Mouse (Mus musculus): ENCODE results near the gene Dbt.

Gene Dbt

GRCm38 (mm10) chr3:116512904-116513716, at the start of gene Dbt:
Gene Dbt (plus strand): TSS chr3:116513070.
- CTCF ChIA-PET, result interaction anchor here (0.6 kb wide), 1 partner anchor 21 kb away, joined by 3 read pairs; no protein-coding TSS in a partner anchor

- CTCF ChIA-PET, result interaction anchor here (0.6 kb wide), 1 partner anchor 50 kb away, joined by 3 read pairs; no protein-coding TSS in a partner anchor
Measured at GRCm38 (mm10) chr3:116464318-116464717, 48.6 kb upstream of the Dbt start.

GRCm38 (mm10) chr3:116465709-116466108, 47.2 kb upstream of the Dbt start:
- CTCF ChIA-PET, result no interaction called here

GRCm38 (mm10) chr3:116474602-116475001, 38.3 kb upstream of the Dbt start:
- CTCF ChIA-PET, result interaction anchor here (0.5 kb wide), 1 partner anchor 791 kb away, joined by 3 read pairs; no protein-coding TSS in a partner anchor

- CTCF ChIA-PET, result no interaction called here
Measured at GRCm38 (mm10) chr3:116476686-116477298, 36.1 kb upstream of the Dbt start.

- CTCF ChIA-PET, result no interaction called here
Measured at GRCm38 (mm10) chr3:116477351-116477750, 35.5 kb upstream of the Dbt start.

- CTCF ChIA-PET, result no interaction called here
Measured at GRCm38 (mm10) chr3:116480119-116480518, 32.8 kb upstream of the Dbt start.

GRCm38 (mm10) chr3:116480937-116481336, 31.9 kb upstream of the Dbt start:
- CTCF ChIA-PET, result no interaction called here

GRCm38 (mm10) chr3:116482724-116483123, 30.1 kb upstream of the Dbt start:
- CTCF ChIA-PET, result interaction anchor here (0.6 kb wide), 1 partner anchor 10 kb away, joined by 3 read pairs; no protein-coding TSS in a partner anchor

- CTCF ChIA-PET, result interaction anchor here (0.6 kb wide), 1 partner anchor 10 kb away, joined by 3 read pairs; no protein-coding TSS in a partner anchor
Measured at GRCm38 (mm10) chr3:116483271-116483670, 29.6 kb upstream of the Dbt start.

GRCm38 (mm10) chr3:116490920-116491319, 21.9 kb upstream of the Dbt start:
- CTCF ChIA-PET, result no interaction called here

- CTCF ChIA-PET, result no interaction called here
Measured at GRCm38 (mm10) chr3:116491923-116492454, 20.9 kb upstream of the Dbt start.

- CTCF ChIA-PET, result interaction anchor here (0.7 kb wide), 1 partner anchor 49 kb away, joined by 5 read pairs; no protein-coding TSS in a partner anchor
Measured at GRCm38 (mm10) chr3:116493658-116494057, 19.2 kb upstream of the Dbt start.

GRCm38 (mm10) chr3:116495671-116496070, 17.2 kb upstream of the Dbt start:
- CTCF ChIA-PET, result no interaction called here

GRCm38 (mm10) chr3:116507772-116508351, 5.0 kb upstream of the Dbt start, which contains the start of gene Rtca:
Gene Rtca (minus strand): TSS chr3:116508208.
- CTCF ChIA-PET, result no interaction called here

GRCm38 (mm10) chr3:116512151-116512903, 543 bp upstream of the Dbt start:
- CTCF ChIA-PET, result interaction anchor here (0.6 to 0.7 kb wide), 2 partner anchors 102 to 217 kb away, joined by 3 to 5 read pairs; no protein-coding TSS in a partner anchor

- CTCF ChIA-PET, result no interaction called here
Measured at GRCm38 (mm10) chr3:116520141-116520761, 7.4 kb downstream of the Dbt start.

GRCm38 (mm10) chr3:116529741-116530140, 16.9 kb downstream of the Dbt start:
- CTCF ChIA-PET, result no interaction called here

GRCm38 (mm10) chr3:116530826-116531225, 18.0 kb downstream of the Dbt start:
- CTCF ChIA-PET, result no interaction called here

GRCm38 (mm10) chr3:116536428-116537199, 23.7 kb downstream of the Dbt start:
- CTCF ChIA-PET, result interaction anchor here (0.6 kb wide), 2 partner anchors 186 to 203 kb away, joined by 4 to 14 read pairs; no protein-coding TSS in a partner anchor

Measured in spleen, embryonic (tissue).